ENCODE assay signal across 9 mouse cellular contexts in the genomic region with DNA sequence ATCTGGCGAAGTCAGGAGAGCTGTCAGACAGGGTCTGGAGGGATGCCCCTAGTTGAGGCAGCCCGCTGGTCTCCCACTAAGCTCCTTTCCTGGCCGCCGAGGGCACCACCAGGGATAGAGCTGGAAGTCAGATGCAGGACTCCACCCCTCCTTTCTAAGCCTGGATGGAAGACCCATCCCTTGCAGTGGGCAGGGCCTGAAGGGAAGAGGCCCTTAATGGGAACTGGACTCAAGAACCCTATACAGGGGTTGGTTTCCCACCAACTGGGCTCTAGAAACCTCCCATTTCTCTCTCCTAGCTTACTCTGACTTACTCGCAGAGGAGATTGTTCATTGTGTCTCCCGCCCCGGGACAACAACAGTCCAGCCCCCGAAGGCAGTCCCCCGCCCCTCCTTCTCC. TPM values are rescaled to one million over a fixed set of nuclear protein-coding genes. Genes with fewer than 3 reads are reported as not detected.
DNase-seq lines count a peak whose midpoint lies in the region; ATAC-seq and TF ChIP-seq lines count a peak whose summit lies in the region.
"Had no signal": no experiment of that assay in that cellular context is flagged by ENCODE, and none has a peak within 500 bp of the region (broad histone marks: within the 10 kb centered on the region; RNA-seq: fewer than 3 reads in every experiment).

No protein-coding gene starts in this region.

- H3K4me1 ChIP-seq in lung, embryonic 15.5 days, result peaks cover 32% of the 10 kb centered on the region
- peaks cover 45% of the 10 kb centered on the region for H3K4me1 ChIP-seq in hindbrain, embryonic 10.5 days (replicated peaks)
- peaks cover 15% of the 10 kb centered on the region for H3K4me1 ChIP-seq in limb, embryonic 14.5 days (ENCODE audit: control insufficient read depth, insufficient read depth, low read length)
- peaks cover 25% of the 10 kb centered on the region for H3K4me1 ChIP-seq in stomach, embryonic 14.5 days (ENCODE audit: control insufficient read depth, insufficient read depth, low read length)

- H3K36me3 ChIP-seq in lung, embryonic 15.5 days, result no peaks in the 10 kb centered on the region
- H3K36me3 ChIP-seq in hindbrain, embryonic 10.5 days, result no peaks in the 10 kb centered on the region
- H3K36me3 ChIP-seq in limb, embryonic 14.5 days (ENCODE audit: control insufficient read depth, insufficient read depth, low read length), result no peaks in the 10 kb centered on the region
- H3K36me3 ChIP-seq in stomach, embryonic 14.5 days (ENCODE audit: control insufficient read depth, insufficient read depth, low read length), result no peaks in the 10 kb centered on the region

- intact Hi-C loops in gastrocnemius, postnatal 36 days (cut with DNase I), result no loop called here

- H3K9ac ChIP-seq in lung, embryonic 15.5 days, result no peak overlapping the region
- peak overlapping the region; percentile 44; the same call in 1 of the 2 replicates for H3K9ac ChIP-seq in limb, embryonic 14.5 days (ENCODE audit: low read depth, low read length, severe bottlenecking)
- H3K9ac ChIP-seq in stomach, embryonic 14.5 days (replicated peaks; ENCODE audit: low read depth, low read length), result no peak overlapping the region

- 7% methylated on average over 9 of the region's 9 CpGs for WGBS in lung, embryonic 15.5 days
- WGBS in hindbrain, embryonic 10.5 days, result 3% methylated on average over 9 of the region's 9 CpGs
- 4% methylated on average over 9 of the region's 9 CpGs for WGBS in limb, embryonic 14.5 days
- 9% methylated on average over 9 of the region's 9 CpGs for WGBS in stomach, embryonic 14.5 days

- no peak overlapping the region for H3K27ac ChIP-seq in lung, embryonic 15.5 days
- no peak overlapping the region for H3K27ac ChIP-seq in hindbrain, embryonic 10.5 days
- no peak overlapping the region for H3K27ac ChIP-seq in limb, embryonic 14.5 days (replicated peaks; ENCODE audit: low read depth, low read length)
- H3K27ac ChIP-seq in stomach, embryonic 14.5 days (ENCODE audit: low read length), result no peak overlapping the region

- ATAC-seq in lung, embryonic 15.5 days (ENCODE audit: borderline replicate concordance, extremely low read depth, low FRiP score, low TSS enrichment), result no peak
- no peak for ATAC-seq in limb, embryonic 14.5 days (ENCODE audit: low FRiP score, low read depth)
- ATAC-seq in stomach, embryonic 14.5 days (ENCODE audit: insufficient number of reproducible peaks, insufficient read depth, low FRiP score, low read depth), result no peak
- no peak for ATAC-seq in frontal cortex, adult (ENCODE audit: low TSS enrichment)
- ATAC-seq: Patski had no signal

- no peaks in the 10 kb centered on the region for H3K9me3 ChIP-seq in lung, embryonic 15.5 days
- H3K9me3 ChIP-seq in hindbrain, embryonic 10.5 days, result no peaks in the 10 kb centered on the region
- no peaks in the 10 kb centered on the region for H3K9me3 ChIP-seq in limb, embryonic 14.5 days (ENCODE audit: control insufficient read depth, low read length)
- no peaks in the 10 kb centered on the region for H3K9me3 ChIP-seq in stomach, embryonic 14.5 days (ENCODE audit: control insufficient read depth, low read depth, low read length)

- peak overlapping the region; percentile 62 for H3K4me2 ChIP-seq in lung, embryonic 15.5 days
- H3K4me2 ChIP-seq in limb, embryonic 14.5 days (replicated peaks; ENCODE audit: low read depth, low read length, severe bottlenecking), result peak overlapping the region; percentile 66
- H3K4me2 ChIP-seq in stomach, embryonic 14.5 days (replicated peaks; ENCODE audit: low read depth, low read length), result peak overlapping the region; percentile 80

- TF ChIP-seq POLR2A in limb, embryonic 14.5 days (IDR thresholded peaks at IDR 0.05; ENCODE audit: borderline replicate concordance, extremely low read depth, insufficient read depth, insufficient read length), result no peak

- DNase-seq in lung, postnatal 36 days, result no peak
- DNase-seq in hindbrain, embryonic 10.5 days (ENCODE audit: low spot score), result no peak
- no peak for DNase-seq in limb, embryonic 14.5 days (ENCODE audit: low spot score)
- no peak for DNase-seq in gastrocnemius, postnatal 36 days
- DNase-seq in thymus, postnatal 25 days, result no peak

- H3K4me3 ChIP-seq in lung, embryonic 15.5 days, result peak overlapping the region; percentile 35
- H3K4me3 ChIP-seq in hindbrain, embryonic 10.5 days, result peak overlapping the region; percentile 48; the same call in 1 of the 2 replicates
- H3K4me3 ChIP-seq in limb, embryonic 14.5 days (replicated peaks; ENCODE audit: low read length), result peak overlapping the region; percentile 39
- peak overlapping the region; percentile 45 for H3K4me3 ChIP-seq in stomach, embryonic 14.5 days (ENCODE audit: low read depth, low read length)

- H3K27me3 ChIP-seq in lung, embryonic 15.5 days, result peaks cover 51% of the 10 kb centered on the region
- peaks cover 77% of the 10 kb centered on the region for H3K27me3 ChIP-seq in hindbrain, embryonic 10.5 days (ENCODE audit: insufficient read depth, poor library complexity, severe bottlenecking)
- H3K27me3 ChIP-seq in limb, embryonic 14.5 days (ENCODE audit: control insufficient read depth, insufficient read depth, low read length), result peaks cover 38% of the 10 kb centered on the region
- peaks cover 16% of the 10 kb centered on the region; the same call in 1 of the 2 replicates for H3K27me3 ChIP-seq in stomach, embryonic 14.5 days (ENCODE audit: control insufficient read depth, insufficient read depth, low read length)
- H3K27me3 ChIP-seq: Patski had no signal

RNA-seq across cellular contexts. Expression of gene Plekhg6, which starts 0.8 kb away (rescaled TPM):
- polyA plus RNA-seq in lung, embryonic 15.5 days (2015; fragmentation: Nextera tagmentation; extraction: Ambion mirVana), result 0.31 and 0.36 TPM in 2 replicates
- 0.13 and 0.20 TPM in 2 replicates for polyA plus RNA-seq in hindbrain, embryonic 10.5 days (2016; fragmentation: Nextera tagmentation; extraction: Ambion mirVana)
- 1.2 and 1.3 TPM in 2 replicates for polyA plus RNA-seq in limb, embryonic 14.5 days (2012; rRNA removed)
- 1.6 and 1.8 TPM in 2 replicates for polyA plus RNA-seq in limb, embryonic 14.5 days (2014; fragmentation: Nextera tagmentation; extraction: Ambion mirVana)
- polyA plus RNA-seq in stomach, embryonic 14.5 days (2014; fragmentation: Nextera tagmentation; extraction: Ambion mirVana), result 1.7 and 2.1 TPM in 2 replicates
- not detected for total RNA-seq in gastrocnemius, postnatal 36 days (2021)

RNA-seq across cellular contexts. Expression of gene Tnfrsf1a, which starts 30.6 kb away (rescaled TPM):
- polyA plus RNA-seq in lung, embryonic 15.5 days (2015; fragmentation: Nextera tagmentation; extraction: Ambion mirVana), result 88.3 and 101 TPM in 2 replicates
- polyA plus RNA-seq in hindbrain, embryonic 10.5 days (2016; fragmentation: Nextera tagmentation; extraction: Ambion mirVana), result 26.8 and 27.1 TPM in 2 replicates
- polyA plus RNA-seq in limb, embryonic 14.5 days (2012; rRNA removed), result 88.8 and 106 TPM in 2 replicates
- 85.6 and 87.8 TPM in 2 replicates for polyA plus RNA-seq in limb, embryonic 14.5 days (2014; fragmentation: Nextera tagmentation; extraction: Ambion mirVana)
- 64.2 and 69.9 TPM in 2 replicates for polyA plus RNA-seq in stomach, embryonic 14.5 days (2014; fragmentation: Nextera tagmentation; extraction: Ambion mirVana)
- 10 to 100 TPM; 21.9 to 28.7 TPM for total RNA-seq in gastrocnemius, postnatal 36 days (2021)

RNA-seq across cellular contexts. Expression of gene Scnn1a, which starts 59.3 kb away (rescaled TPM):
- polyA plus RNA-seq in lung, embryonic 15.5 days (2015; fragmentation: Nextera tagmentation; extraction: Ambion mirVana), result 5.0 and 5.8 TPM in 2 replicates
- polyA plus RNA-seq in hindbrain, embryonic 10.5 days (2016; fragmentation: Nextera tagmentation; extraction: Ambion mirVana), result 0.40 and 0.42 TPM in 2 replicates
- 2.5 and 2.9 TPM in 2 replicates for polyA plus RNA-seq in limb, embryonic 14.5 days (2012; rRNA removed)
- polyA plus RNA-seq in limb, embryonic 14.5 days (2014; fragmentation: Nextera tagmentation; extraction: Ambion mirVana), result 1.8 and 1.9 TPM in 2 replicates
- polyA plus RNA-seq in stomach, embryonic 14.5 days (2014; fragmentation: Nextera tagmentation; extraction: Ambion mirVana), result 1.3 and 2.6 TPM in 2 replicates
- total RNA-seq in gastrocnemius, postnatal 36 days (2021), result under 1 TPM; 0.15 to 0.36 TPM
